Mouse (Mus musculus): ENCODE measurements around the gene Ccl26.

- TF ChIP-seq CTCF (IDR thresholded peaks at IDR 0.05) (no peak), POLR2A (IDR thresholded peaks at IDR 0.05; ENCODE audit: insufficient read depth, low read depth, low read length) (no peak), EP300 (IDR thresholded peaks at IDR 0.05; ENCODE audit: insufficient read depth, low read depth, low read length) (no peak)
Measured at GRCm38 (mm10) chr5:135517348-135517883, 46.0 kb downstream of the Ccl26 start.

All from heart, adult 2 months (tissue).